Mouse (Mus musculus): Measurements from ENCODE around the gene Pdlim5.
"Not testable (repeated sequence)": the region's sequence is repeated elsewhere in the genome, so short reads cannot be mapped to it uniquely, and the experiment has no call there.

Gene Pdlim5

DNA sequence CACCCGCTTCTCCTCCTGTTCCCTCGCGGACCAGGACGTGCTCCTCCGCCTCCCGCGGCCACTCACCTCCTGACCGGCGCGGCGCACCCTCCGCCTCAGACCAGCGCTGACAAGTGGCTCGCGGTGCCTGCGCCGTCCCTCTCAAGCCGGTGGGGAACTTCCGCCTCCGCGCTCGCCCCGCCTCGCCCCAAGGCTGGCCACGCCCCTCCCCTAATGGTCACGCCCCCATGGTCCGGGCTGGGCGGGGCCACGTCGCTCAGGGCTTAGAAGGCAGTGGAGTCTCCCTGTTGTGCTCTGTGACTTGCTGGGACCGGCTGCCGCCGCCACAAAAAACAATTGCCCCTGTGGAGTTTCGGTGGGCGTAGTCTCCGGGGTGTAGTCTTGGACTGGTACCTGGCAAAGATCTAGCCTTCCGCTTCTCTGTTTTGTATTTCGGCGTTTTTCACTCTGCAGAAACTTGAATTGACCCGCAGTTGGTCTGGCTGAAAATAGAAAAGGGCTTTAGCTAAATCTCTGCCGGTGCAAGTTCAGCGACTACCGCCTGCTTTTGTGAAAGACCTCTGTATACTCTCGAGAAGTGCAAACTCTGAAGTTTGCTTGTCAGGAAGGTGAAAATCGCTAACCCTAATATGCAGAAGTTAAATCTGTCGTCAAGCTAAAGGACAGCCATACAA, at the start of gene Pdlim5:
TSS of gene Pdlim5 (minus strand) at position 177 of the 674 bp plus-strand sequence.
- DNase-seq (ENCODE audit: low read depth, low spot score), result peak; percentile 87

DNA sequence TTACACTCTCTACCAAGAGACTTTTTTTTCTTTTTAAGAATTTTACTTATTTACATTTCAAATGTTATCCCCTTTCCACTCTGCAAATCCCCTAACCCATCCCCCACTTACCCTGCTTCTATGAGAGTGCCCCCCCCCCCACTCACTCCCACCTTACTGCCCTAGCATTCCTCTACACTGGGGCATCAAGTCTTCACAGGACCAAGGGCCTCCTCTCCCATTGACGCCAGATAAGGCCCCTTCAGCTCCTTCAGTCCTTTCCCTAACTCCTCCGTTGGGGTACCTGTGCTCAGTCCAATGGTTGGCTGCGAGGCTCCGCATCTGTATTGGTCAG, 48.2 kb upstream of the Pdlim5 start:
- DNase-seq (ENCODE audit: low read depth, low spot score), result no peak

DNA sequence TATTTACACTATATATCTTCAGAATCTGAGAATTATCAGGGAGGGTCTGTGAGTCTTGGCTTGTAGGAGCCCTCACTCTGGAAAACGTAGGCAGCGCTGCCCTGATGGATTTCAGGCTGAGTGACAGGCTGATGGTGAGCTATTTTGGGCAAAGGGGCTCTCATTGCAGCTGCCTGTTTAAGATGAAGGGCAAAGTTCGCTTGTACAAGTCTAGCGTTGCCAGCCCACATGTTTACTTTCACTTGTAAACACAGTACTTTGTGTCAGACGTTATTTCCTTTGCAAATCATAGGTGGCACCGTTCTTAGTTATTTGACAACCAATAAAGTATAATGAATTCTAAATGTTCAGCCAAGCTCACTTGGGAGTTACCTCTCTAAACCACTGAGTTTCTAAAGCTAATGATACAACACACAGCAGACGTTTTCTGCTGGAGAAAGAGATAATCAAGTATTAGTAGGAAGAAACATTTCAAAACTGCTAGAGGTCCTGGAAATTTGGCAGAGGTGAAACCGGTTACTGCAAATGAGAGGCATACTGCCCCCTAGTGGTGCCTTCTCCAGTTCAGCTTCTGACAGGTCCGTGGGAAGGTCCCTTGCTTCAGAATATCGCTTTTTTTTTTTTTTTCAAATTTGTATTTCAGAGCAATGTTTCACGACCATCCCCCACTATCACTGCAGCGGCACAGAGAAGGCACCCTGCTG, 47.7 kb upstream of the Pdlim5 start:
- DNase-seq (ENCODE audit: low read depth, low spot score), result peak; percentile 70

DNA sequence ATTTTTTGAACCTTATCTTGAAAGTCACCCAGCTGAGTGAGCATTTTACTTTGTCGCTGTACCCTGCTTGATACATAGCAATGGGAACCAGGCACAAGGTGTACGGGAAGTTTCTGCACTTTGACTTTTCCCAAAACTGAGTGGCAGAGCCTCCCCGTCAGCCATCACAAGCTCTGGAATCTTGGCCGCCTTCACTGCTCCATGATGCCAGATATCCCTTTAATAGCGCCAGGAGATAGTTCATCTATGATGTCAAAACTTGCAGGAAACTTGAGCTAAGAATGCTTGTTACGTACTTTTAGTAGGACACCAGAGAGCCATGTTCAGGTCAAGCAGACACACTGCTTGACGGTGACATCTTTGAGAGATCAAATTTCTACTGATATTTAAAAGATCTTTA, 46.7 kb upstream of the Pdlim5 start:
- no peak for DNase-seq (ENCODE audit: low read depth, low spot score)

DNA sequence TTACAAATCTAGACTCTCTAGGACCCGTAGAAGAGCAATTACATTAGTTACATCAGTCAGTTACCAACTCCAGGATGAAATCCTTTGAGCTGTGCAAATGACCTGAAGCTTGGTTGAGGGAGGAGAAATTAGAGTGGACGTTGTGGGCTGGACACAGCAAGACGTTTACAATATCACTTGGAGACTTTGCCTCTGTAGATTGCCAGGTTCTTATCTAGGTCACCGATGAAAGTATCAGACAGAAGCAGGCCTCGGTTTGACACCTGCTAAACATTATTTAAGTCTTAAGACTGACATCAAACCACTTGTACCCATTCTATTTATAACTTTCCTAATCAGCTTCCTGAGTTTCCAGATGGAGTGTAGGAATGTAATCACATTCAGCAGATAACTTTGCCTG, 45.6 kb upstream of the Pdlim5 start:
- no peak for DNase-seq (ENCODE audit: low read depth, low spot score)

DNA sequence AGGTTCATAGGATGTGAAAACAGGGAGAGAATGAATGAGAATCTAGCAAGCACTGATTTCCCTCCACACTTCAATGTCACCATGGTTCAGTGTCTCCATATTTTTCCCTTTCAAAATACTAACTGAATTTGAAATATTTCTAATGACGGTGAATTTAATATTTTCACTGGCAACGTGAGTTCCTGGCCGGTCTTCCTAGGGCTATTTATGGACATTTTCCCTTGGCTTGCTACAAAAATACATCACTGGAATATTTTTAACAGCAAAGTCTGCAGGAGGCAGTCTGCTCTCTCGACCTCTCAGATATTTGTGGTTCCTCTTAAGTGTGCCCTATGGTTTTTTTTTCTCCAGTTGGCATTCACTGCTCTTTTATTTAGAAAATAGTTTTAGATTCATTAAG, 44.7 kb upstream of the Pdlim5 start:
- DNase-seq (ENCODE audit: low read depth, low spot score), result no peak

DNA sequence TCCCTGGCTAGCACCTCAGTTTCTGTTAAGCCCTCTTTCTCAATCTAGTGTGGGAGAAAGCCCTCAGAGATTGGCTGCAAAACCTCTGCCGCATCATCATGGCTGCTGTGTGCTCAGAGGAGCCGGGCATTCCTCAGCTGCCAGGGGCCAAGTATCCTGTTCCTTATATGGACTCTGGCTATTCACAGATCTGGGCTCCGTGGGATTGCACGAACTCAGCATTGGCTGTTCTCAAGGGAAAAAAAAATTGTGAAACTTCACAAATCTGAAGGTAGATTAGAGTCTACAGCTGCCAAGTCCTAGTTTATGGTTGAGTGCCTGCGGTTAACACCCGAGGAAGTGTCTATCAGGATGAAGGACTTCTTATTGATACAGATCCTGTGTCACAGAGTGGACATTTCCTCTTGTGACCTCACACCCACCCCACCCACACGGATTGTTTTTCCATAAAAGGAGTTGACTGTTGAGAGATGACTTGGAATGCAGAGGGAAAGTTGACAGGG, 44.1 kb upstream of the Pdlim5 start:
- no peak for DNase-seq (ENCODE audit: low read depth, low spot score)

DNA sequence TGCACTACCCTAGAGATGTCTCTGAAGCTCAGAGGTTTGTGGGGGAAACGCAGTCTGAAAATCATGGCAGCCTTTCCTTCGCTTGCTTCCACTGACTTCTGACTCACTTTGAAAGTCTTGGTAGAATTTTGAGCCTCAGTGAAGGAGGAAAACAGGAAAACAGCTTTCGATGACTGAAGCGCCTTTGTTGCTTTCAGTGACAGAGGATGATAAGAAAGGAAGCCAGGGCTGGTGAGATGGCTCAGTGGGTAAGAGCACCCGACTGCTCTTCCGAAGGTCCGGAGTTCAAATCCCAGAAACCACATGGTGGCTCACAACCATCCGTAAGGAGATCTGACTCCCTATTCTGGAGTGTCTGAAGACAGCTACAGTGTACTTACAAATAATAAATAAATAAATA, 43.1 kb upstream of the Pdlim5 start:
- DNase-seq (ENCODE audit: low read depth, low spot score), result not testable (repeated sequence)

DNA sequence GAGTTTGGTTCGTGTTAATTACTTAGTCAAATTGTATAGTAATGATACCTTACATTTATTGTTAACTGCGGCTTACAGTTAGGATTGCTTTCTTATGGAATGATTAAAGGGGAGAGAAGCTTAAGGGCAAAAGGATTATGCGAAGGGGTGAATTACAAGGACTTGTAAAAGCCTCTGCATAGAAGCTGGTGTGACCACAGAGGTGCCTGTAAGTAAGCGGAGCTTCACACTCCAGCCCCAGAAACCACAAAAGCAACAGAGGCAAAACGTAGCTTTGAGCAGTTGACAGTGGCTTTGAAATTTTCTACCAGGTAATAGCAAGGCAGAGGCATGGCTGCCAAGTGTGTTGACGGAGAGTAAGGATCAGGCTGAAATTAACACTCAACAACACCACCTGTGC, 41.3 kb upstream of the Pdlim5 start:
- no peak for DNase-seq (ENCODE audit: low read depth, low spot score)

DNA sequence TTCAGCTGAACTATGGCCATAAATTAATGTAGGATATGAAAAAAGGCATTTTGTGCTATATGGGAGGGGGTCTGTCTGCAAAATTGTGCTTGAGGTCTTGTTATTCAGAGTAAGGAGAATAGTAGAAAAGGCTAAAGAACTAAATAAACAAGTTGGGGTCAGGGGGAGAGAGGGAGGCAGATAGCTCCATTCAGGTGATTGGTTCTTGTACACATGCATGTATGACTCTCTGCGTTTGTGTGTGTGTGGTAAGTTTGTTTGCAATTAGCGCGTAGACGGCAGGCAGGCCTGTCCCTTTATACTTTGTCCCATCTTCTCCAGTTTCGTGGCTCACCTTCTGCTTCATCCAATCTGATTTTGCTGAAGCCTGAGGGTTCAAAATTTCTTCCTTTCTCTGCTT, 40.7 kb upstream of the Pdlim5 start:
- DNase-seq (ENCODE audit: low read depth, low spot score), result no peak

DNA sequence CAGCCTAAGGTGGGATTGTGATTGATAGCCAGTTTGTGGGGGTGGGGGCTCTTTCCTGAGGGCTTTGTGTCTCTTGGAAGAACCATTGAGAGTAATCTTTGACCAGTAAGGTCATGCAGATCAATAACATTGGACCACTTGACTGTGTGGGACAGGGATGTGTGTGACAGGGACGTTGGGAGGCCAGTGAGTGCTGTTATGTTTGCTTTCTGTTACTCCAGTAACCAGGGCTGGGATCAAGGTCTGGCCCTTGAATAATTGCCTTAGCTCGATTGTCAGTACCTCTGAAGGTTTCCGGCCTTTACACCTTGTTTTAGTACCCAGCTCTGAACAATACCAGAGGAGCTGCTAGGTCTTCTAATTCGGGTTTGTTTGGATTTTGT, 39.3 kb upstream of the Pdlim5 start:
- no peak for DNase-seq (ENCODE audit: low read depth, low spot score)

DNA sequence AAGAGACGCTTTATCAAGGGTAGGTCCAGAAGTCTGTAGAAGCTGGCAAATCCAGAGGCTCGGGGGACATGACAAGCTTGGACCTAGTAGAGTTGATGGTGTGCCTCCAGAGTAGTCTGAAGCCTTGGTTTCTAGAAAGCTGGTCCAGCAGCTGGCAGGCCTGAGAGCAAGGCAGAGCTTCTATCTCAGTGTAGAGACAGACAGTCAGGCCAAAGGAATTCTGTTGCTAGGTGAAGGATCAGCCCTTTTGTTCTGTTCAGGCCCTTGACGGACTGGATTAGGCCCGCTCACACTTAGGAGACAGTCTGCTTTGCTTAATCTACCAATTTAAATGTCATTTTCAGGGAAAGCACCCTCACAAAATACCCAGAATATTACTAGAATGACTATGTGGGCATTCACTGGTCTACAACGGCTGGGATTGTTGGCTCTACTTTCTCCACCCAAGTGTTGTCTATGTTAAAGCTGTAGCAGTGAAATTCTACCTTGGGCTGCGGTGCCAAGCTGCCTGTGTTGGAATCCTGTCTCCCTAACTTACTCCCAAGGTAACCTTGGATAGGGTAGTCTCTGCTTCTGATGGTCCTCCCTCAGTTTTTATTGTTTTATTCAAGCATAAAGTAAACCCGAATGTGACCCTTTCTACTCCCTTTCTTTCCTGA, 38.8 kb upstream of the Pdlim5 start:
- no peak for DNase-seq (ENCODE audit: low read depth, low spot score)

DNA sequence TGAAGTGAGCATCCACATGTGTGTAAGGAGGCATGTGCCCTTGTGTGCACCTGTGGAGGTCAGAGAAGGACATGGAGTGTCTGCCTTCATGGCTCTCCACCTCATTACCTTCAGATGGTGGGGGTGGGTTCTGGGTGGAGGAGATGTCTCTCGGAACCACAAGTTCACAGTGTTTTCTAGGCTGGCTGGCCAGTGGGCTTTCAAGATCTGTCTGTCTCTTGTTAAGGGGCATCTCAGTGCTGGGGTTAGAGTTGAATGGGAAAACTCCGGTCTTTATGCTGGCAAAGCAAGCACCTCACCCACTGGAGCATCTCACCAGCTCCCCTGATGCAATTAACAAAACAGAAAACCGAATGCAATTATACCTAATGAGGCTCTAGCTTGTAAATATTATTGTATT, 36.0 kb upstream of the Pdlim5 start:
- no peak for DNase-seq (ENCODE audit: low read depth, low spot score)

DNA sequence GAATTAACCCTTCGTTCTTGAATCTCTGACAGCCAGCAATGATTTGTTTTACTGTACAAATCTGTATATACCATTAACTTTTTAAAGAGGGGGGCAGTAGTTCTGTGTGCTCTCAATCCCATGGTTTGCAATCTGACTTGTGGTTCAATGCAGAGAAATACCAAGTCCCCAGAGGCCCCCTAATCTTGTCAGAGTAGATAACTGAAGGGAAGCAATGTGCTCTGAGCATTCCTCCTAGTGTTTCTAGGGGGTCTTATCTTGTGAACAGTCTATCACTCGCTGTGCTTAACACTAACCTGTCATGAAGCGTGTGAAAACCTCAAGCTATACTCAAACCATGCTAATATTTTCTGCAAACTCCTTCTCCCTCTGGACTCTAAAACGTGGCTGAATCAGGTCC, 34.6 kb upstream of the Pdlim5 start:
- no peak for DNase-seq (ENCODE audit: low read depth, low spot score)

DNA sequence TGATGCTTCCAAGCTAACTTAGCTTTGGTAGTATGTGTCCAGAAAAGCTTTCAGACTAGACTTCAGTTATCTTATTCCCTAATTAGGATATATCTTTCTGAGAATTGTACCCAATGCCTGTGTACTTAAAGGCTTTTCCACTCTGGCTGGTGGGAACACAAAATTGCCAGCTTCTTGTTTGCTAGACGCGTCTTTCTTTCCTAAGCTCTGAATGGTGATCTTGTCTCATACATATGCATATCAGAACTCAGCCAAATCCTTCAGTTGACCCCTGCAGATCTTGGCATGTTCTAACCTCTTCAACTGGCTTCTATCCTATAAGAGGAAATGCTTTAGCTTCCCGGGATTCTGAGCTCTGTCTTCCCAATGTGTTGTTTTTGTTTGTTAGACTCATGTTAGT, 31.3 kb upstream of the Pdlim5 start:
- DNase-seq (ENCODE audit: low read depth, low spot score), result no peak

DNA sequence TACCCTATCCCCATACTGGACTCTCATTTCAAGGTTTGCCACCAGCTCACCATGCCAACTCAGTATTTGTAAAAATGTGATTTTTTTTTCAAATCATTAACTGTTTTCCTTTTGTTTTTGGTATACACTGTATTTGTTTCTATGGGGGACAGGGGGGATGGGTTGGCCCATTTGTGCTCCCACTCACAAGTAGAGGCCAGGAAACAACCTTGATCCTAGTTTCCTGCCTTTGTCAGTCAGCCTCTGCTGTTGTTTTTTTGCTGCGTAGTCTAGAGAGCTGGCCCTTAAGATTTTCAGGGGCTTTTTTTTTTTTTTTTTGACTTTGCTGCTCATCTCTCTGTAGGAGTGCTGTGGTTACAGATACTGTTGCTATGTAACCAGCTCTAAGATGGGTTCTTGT, 28.6 kb upstream of the Pdlim5 start:
- no peak for DNase-seq (ENCODE audit: low read depth, low spot score)

DNA sequence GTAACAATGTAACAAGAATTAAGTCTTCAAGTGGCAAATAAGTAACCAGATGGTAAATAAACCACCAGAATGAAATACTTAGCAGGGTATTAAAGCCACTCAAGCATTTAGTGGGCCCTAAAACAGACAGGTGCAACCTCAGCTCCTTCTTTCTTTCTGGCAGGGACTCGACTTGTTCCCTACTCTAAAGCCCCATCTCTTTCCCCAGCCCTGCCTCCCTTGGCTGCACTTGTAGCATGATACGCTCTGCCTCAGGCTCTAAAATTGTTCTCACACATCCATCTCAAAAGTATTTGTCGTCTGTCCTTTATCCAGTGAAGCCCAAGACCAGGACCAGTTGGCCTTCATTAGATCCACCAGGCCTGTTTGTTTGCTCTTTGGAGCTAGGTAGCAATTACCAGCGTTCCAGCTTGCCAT, 28.0 kb upstream of the Pdlim5 start:
- DNase-seq (ENCODE audit: low read depth, low spot score), result no peak

DNA sequence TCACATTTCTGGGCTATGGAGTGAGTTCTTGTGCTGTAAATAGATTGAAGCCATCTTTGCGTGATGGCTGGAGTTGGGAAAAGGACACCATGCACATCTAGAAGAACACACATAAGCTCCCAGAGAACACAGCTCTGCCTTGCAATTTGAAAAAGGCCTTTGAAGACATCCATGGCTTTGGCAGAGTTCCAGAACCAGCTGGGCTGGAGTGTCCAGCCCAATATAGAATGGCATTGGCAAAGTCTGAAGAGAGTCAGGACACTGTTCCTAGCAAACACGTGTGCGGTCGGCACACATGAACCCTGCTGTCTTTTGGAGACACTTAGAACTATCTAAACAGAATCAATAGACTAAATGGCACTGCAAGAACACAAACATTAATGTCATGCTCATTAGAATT, 26.7 kb upstream of the Pdlim5 start:
- DNase-seq (ENCODE audit: low read depth, low spot score), result no peak

DNA sequence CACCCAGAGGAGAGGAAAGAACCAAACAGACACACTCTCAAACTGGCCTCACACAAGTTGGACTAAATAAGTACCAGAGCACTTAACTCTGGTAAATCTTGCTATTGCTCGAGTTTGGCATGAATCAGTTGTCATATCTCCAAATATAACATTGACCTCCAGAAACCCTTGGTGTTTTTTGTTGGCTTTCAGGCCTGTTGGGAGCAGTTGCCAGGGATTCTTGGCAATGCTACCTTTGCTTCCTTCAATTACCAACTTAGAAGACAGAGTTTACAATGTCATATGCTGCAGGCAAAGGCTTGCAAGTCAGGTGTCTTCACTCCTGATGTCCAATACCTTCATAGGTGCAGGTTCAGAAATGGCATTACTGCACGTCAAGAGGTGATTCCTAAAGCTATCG, 26.0 kb upstream of the Pdlim5 start:
- DNase-seq (ENCODE audit: low read depth, low spot score), result no peak

DNA sequence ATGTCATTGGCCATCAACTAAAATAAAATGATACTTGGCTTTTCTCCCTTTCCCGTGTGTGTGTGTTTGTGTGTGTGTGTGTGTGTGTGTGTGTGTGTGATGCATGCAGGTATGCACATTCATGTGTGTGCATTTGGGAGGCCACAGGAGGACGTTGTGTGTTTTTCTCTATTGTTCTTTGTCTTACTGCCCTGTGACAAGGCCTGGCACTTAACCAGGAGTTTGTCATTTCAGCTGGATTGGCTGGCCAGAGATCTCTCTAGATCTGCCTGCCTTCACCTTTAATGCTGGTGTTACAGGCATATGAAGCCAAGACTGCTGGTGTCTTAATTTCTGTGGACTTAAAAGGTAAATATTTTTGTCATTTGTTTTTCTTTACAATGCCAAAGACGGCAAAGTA, 22.5 kb upstream of the Pdlim5 start:
- no peak for DNase-seq (ENCODE audit: low read depth, low spot score)

DNA sequence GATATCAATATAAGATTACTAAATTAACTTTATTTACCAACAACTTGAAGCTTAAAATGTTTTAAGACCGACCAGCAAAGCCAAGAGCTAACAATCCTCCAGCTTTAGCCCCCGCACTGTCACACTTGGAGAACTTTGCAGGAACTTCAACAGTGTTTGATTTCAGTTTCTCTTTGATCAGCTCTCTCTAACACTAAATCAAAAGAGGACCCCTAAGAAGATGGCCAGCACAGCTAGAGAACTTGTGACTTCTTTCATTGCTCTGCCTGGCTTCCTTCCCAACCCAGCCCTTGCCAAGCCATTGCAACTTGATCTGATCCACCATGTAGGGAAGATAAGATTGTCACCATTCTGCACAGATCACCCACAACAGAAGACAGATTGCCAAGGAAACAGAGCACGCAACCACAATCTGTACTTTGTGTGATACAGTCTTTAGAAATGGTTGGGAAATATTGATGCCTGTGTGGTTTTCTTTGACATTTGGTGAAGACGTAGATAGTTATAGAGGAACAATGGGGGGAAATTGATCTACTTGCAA, 17.9 kb upstream of the Pdlim5 start:
- DNase-seq (ENCODE audit: low read depth, low spot score), result no peak

DNA sequence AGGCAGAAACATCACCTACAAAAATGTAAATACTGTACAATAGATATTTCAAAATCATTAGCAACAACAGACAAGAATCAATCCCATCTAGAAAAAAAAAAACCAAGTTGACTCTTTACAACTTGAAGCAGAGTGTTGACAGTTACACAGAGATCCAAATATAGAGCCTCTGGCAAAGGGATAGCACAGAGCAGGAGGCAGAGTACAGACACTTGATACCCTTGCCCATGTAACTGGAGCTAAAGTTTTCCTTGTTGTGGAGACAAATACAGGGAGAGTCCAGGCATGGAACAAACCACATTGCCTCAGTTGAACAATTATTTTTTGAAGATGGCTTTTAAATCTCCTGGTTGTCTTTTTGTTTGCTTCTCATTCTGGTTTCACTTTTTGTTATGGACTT, 15.4 kb upstream of the Pdlim5 start:
- no peak for DNase-seq (ENCODE audit: low read depth, low spot score)
